Mouse (Mus musculus) E14TG2a.4 (cell line): ENCODE measurements around the gene Gbp5.

ENCODE experiments used
- CTCF ChIP-seq: conservative IDR thresholded peaks from 2 replicates; pipeline ENCODE4 v1.5.1; 2014; ENCODE audit warnings: low read length
- NANOG ChIP-seq: IDR thresholded peaks from 2 replicates; pipeline ENCODE4 v1.6.1; 2014; ENCODE audit warnings: borderline replicate concordance, low read length, mixed read lengths
- POU5F1 ChIP-seq: IDR thresholded peaks from 2 replicates; pipeline ENCODE4 v1.6.1; 2014; ENCODE audit warnings: low read length, borderline replicate concordance

DNA sequence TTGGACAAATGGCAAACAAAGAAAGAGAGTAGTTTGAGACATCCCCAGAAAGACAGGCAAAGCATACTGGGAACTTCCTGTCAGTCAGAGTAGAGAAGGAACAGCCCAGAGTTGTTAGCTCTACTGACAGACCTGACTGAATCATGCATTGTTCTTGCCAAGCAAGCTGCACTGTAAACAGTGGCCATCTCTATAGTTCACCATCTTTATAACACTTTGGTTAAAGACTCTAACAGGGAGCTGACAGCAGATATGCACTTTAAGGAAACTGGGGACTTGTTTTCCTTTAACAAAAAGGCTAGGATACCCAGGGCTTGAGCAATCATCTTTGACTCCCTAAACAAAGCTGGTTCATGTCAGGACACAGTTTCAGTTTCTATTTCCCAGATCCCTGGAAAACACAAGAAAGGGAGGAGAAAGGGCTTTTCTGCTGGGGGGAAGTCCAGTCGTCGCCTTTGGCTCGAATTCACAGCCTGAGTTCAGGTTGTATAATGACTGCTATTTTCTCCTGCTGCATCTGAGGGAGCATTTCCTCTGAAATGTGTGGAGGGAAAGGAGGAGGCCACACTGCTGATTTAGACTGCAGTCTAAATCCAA is 66.0 kb downstream of the Gbp5 start, which contains the start of gene Gbp3:
- TF ChIP-seq CTCF: no peak
- TF ChIP-seq NANOG: no peak
- TF ChIP-seq POU5F1: no peak
